Mouse (Mus musculus): ENCODE measurements at regions not wholly inside any gene's neighbourhood (a gene's known extent, or its start where the extent isn't known, plus 50 kb on each side); places are given as distances from the start of the nearest gene placed in this dataset.

- TF ChIP-seq POLR2A (IDR thresholded peaks at IDR 0.05; ENCODE audit: insufficient read length, low read depth) (no peak), CEBPB (IDR thresholded peaks at IDR 0.05; ENCODE audit: insufficient read depth, poor library complexity, severe bottlenecking) (peak; percentile 80; the same call in 1 of the 2 replicates), REST (IDR thresholded peaks at IDR 0.05; ENCODE audit: insufficient read depth, insufficient read length) (no peak), MYOG (IDR thresholded peaks at IDR 0.05; ENCODE audit: control insufficient read depth in 1 of 3, insufficient read depth in 1 of 3, insufficient read length in 2 of 3, low read depth in 2 of 3) (no peak), MAX (IDR thresholded peaks at IDR 0.05; ENCODE audit: low read depth) (no peak), POLR2AphosphoS2 (IDR thresholded peaks at IDR 0.05; ENCODE audit: insufficient read length, low read depth) (no peak), MYOD1 (IDR thresholded peaks at IDR 0.05; ENCODE audit: control insufficient read depth in 1 of 3, insufficient read length in 2 of 3, low read depth in 2 of 3) (peak in 2 of 3 experiments; percentile 69 to 81), TCF12 (IDR thresholded peaks at IDR 0.05; ENCODE audit: insufficient read depth, poor library complexity, severe bottlenecking) (no peak), TCF3 (IDR thresholded peaks at IDR 0.05; ENCODE audit: insufficient read length, low read depth) (no peak), SRF (IDR thresholded peaks at IDR 0.05; ENCODE audit: control insufficient read depth, insufficient read length, low read depth) (no peak)
Measured at GRCm38 (mm10) chr10:85266796-85267195, 81.9 kb upstream of the Cry1 start.
